Mouse (Mus musculus) heart, adult 2 months (tissue): ENCODE measurements around the gene Top2a.

Experiments used
- CTCF ChIP-seq: fragments of 200-600 bp; IDR thresholded peaks from 2 replicates; pipeline ENCODE4 v1.8.1; 2022; ENCODE audit warnings: antibody characterized with exemption, mild to moderate bottlenecking, moderate library complexity
- EP300 ChIP-seq: fragments of 200-500 bp; IDR thresholded peaks from 2 replicates; pipeline ENCODE4 v1.6.1; 2011; ENCODE audit warnings: low read depth, low read length, control low read depth; ENCODE audit not compliant: insufficient read depth

GRCm38 (mm10) chr11:98981997-98982772 is 41.8 kb downstream of the Top2a start:
- TF ChIP-seq CTCF (peak; percentile 78), EP300 (no peak)
